Mouse (Mus musculus) megakaryocyte, embryonic 14.5 days (primary cell): Measurements from ENCODE around the gene Klhl26. TPM values are rescaled to one million over a fixed set of nuclear protein-coding genes. Genes with fewer than 3 reads are reported as not detected.

ENCODE experiments used
- H3K27me3 ChIP-seq: replicated peaks from 2 replicates; pipeline ENCODE3; 2012; ENCODE audit warnings: inconsistent platforms
- H3K36me3 ChIP-seq: replicated peaks from 2 replicates; pipeline ENCODE3; 2012; ENCODE audit warnings: low read length, inconsistent platforms, mixed read lengths
- H3K4me1 ChIP-seq: 2 replicates; pipeline ENCODE4 v1.6.1; 2012; ENCODE audit warnings: inconsistent platforms
- H3K4me3 ChIP-seq: replicated peaks from 2 replicates; pipeline ENCODE3; 2012; ENCODE audit warnings: moderate library complexity, mild to moderate bottlenecking, inconsistent platforms
- H3K9me3 ChIP-seq: 2 replicates; pipeline ENCODE4 v1.6.1; 2012; ENCODE audit warnings: inconsistent platforms
- FLI1 ChIP-seq: IDR thresholded peaks from 2 replicates; pipeline ENCODE4 v1.6.1; 2012; ENCODE audit warnings: low read length, inconsistent platforms, mixed read lengths
- GATA1 ChIP-seq: IDR thresholded peaks from 3 replicates; pipeline ENCODE4 v1.6.1; 2012; ENCODE audit warnings: mixed read lengths, low read length, inconsistent platforms, borderline replicate concordance
- polyA plus RNA-seq: library from polyadenylated mRNA; stranded (reverse); fragments of >175 nt; gene quantifications from 2 replicates; pipeline ENCODE4 v1.2.3, GENCODE M21; 2012; ENCODE audit warnings: low replicate concordance; ENCODE audit not compliant: insufficient read depth

Gene Klhl26
- polyA plus RNA-seq, 1 experiment, result 10.3 TPM

- no peaks in the 10 kb centered on the region for H3K27me3 ChIP-seq
- peaks cover 80% of the 10 kb centered on the region for H3K4me1 ChIP-seq
- no peaks in the 10 kb centered on the region for H3K9me3 ChIP-seq
- peak within 1 kb of the TSS; percentile 97 for H3K4me3 ChIP-seq
- peaks cover 56% of the 10 kb centered on the region for H3K36me3 ChIP-seq
- no peak for TF ChIP-seq GATA1
- no peak for TF ChIP-seq FLI1
These were observed 33.6 kb upstream of the Klhl26 start, which contains the start of gene Uba52 for GRCm38 (mm10) chr8:70510228-70510915. Gene Uba52, minus strand, starts transcription at chr8:70510801.

GRCm38 (mm10) chr8:70509281-70509952, 32.6 kb upstream of the Klhl26 start:
- no peaks in the 10 kb centered on the region for H3K27me3 ChIP-seq
- H3K9me3 ChIP-seq, result no peaks in the 10 kb centered on the region
- H3K36me3 ChIP-seq, result peaks cover 55% of the 10 kb centered on the region
- TF ChIP-seq GATA1 (no peak), FLI1 (no peak)
- peak overlapping the region; percentile 97 for H3K4me3 ChIP-seq
- peaks cover 82% of the 10 kb centered on the region for H3K4me1 ChIP-seq

- Histone ChIP-seq H3K36me3 (peaks cover 46% of the 10 kb centered on the region), H3K27me3 (peaks cover 6% of the 10 kb centered on the region), H3K9me3 (no peaks in the 10 kb centered on the region), H3K4me3 (peak overlapping the region; percentile 95), H3K4me1 (peaks cover 79% of the 10 kb centered on the region)
- TF ChIP-seq GATA1 (no peak), FLI1 (no peak)
These were observed 30.2 kb upstream of the Klhl26 start for GRCm38 (mm10) chr8:70507027-70507393.

GRCm38 (mm10) chr8:70506328-70507026, 29.7 kb upstream of the Klhl26 start, which contains the start of gene Rex1bd:
Gene Rex1bd, minus strand, starts transcription at chr8:70506752.
- Histone ChIP-seq H3K4me1 (peaks cover 79% of the 10 kb centered on the region), H3K36me3 (peaks cover 42% of the 10 kb centered on the region), H3K9me3 (no peaks in the 10 kb centered on the region), H3K4me3 (peak within 1 kb of the TSS; percentile 95), H3K27me3 (peaks cover 12% of the 10 kb centered on the region)
- TF ChIP-seq FLI1, result no peak
- TF ChIP-seq GATA1, result no peak

GRCm38 (mm10) chr8:70505698-70506327, 29.0 kb upstream of the Klhl26 start:
- Histone ChIP-seq H3K36me3 (peaks cover 42% of the 10 kb centered on the region), H3K27me3 (peaks cover 18% of the 10 kb centered on the region), H3K4me1 (peaks cover 82% of the 10 kb centered on the region), H3K9me3 (no peaks in the 10 kb centered on the region), H3K4me3 (peak overlapping the region; percentile 95)
- TF ChIP-seq GATA1 (no peak), FLI1 (no peak)

GRCm38 (mm10) chr8:70504851-70505250, 28.1 kb upstream of the Klhl26 start:
- peak overlapping the region; percentile 20 for H3K4me3 ChIP-seq
- H3K9me3 ChIP-seq, result no peaks in the 10 kb centered on the region
- TF ChIP-seq GATA1 (no peak), FLI1 (no peak)
- H3K27me3 ChIP-seq, result peaks cover 28% of the 10 kb centered on the region
- H3K36me3 ChIP-seq, result peaks cover 42% of the 10 kb centered on the region
- H3K4me1 ChIP-seq, result peaks cover 92% of the 10 kb centered on the region

GRCm38 (mm10) chr8:70504291-70504716, 27.5 kb upstream of the Klhl26 start:
- H3K4me3 ChIP-seq, result no peak overlapping the region
- peaks cover 33% of the 10 kb centered on the region for H3K27me3 ChIP-seq
- no peaks in the 10 kb centered on the region for H3K9me3 ChIP-seq
- H3K4me1 ChIP-seq, result peaks cover 93% of the 10 kb centered on the region
- H3K36me3 ChIP-seq, result peaks cover 41% of the 10 kb centered on the region
- TF ChIP-seq FLI1, result no peak

GRCm38 (mm10) chr8:70503062-70503750, 26.4 kb upstream of the Klhl26 start:
- peaks cover 44% of the 10 kb centered on the region for H3K27me3 ChIP-seq
- H3K36me3 ChIP-seq, result peaks cover 31% of the 10 kb centered on the region
- no peaks in the 10 kb centered on the region for H3K9me3 ChIP-seq
- peaks cover 87% of the 10 kb centered on the region for H3K4me1 ChIP-seq
- no peak overlapping the region for H3K4me3 ChIP-seq
- TF ChIP-seq GATA1, result no peak
- TF ChIP-seq FLI1, result no peak

- Histone ChIP-seq H3K4me1 (peaks cover 80% of the 10 kb centered on the region), H3K36me3 (peaks cover 25% of the 10 kb centered on the region), H3K27me3 (peaks cover 50% of the 10 kb centered on the region), H3K4me3 (no peak overlapping the region), H3K9me3 (no peaks in the 10 kb centered on the region)
- TF ChIP-seq GATA1 (no peak), FLI1 (no peak)
These were observed 25.8 kb upstream of the Klhl26 start for GRCm38 (mm10) chr8:70502540-70502939.
